Mouse (Mus musculus): Measurements from ENCODE around the gene Phf24.

DNA sequence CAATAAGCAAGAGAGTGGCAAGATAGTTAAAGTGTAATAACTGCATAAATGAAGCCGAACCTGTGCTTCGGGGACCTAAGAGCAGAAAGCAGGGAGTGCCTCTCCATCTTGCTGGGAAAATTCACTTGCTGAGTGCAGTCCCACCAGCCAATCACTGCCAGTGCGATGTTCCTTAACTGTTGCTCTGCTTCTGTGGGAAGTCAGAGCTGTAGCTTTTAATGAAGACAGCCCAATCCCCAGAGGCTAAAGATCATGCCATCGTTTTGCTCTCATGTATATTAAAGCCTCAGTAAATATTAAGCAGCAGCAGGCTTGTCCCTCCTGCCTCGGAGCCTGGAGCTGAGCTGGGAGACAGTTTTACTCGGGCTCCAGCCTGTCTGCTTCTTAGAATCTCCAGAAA, 5.6 kb downstream of the Phf24 start:
- TF ChIP-seq CTCF (IDR thresholded peaks at IDR 0.05; ENCODE audit: low read depth, low read length) (no peak), TAL1 (conservative IDR thresholded peaks at IDR 0.05; ENCODE audit: low read depth, low read length) (no peak), GATA1 (IDR thresholded peaks at IDR 0.05; ENCODE audit: borderline replicate concordance, low read length) (no peak), POLR2AphosphoS5 (IDR thresholded peaks at IDR 0.05; ENCODE audit: insufficient replicate concordance, low read depth, low read length) (no peak)
